Mouse (Mus musculus): ENCODE measurements around the gene Slc7a1. TPM values are rescaled to one million over a fixed set of nuclear protein-coding genes. Genes with fewer than 3 reads are reported as not detected.

Slc7a1 gene
- polyA plus RNA-seq, 1 experiment from 2014 or later, result 5.8 TPM

DNA sequence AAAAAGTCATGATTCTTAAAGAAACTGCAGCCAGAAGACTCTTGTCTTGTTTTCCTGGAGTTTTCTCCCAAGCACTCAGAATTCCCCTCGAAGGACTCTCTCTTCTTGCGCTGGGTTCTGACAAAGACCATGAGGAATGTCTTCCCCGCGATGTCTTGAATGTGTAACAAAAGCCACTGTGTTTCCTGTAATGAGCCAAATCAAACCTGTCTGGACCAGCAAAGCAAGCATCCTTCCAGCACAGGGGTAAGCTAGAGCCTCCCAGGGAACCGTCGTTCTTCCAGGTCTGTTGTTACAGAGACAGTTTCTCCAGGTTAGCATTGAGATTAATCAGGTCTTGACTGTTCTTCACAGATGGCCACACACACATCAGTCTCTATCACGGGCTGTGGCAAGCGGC lies 121.5 kb downstream of the Slc7a1 start:
- WGBS, result 84% methylated on average over 8 of the region's 8 CpGs
- Histone ChIP-seq H3K9me3 (ENCODE audit: low read length) (no peaks in the 10 kb centered on the region), H3K27ac (ENCODE audit: low read length) (no peak overlapping the region), H3K4me3 (ENCODE audit: low read depth, low read length) (no peak overlapping the region), H3K4me2 (replicated peaks; ENCODE audit: low read depth, low read length) (no peak overlapping the region), H3K36me3 (ENCODE audit: insufficient read depth, low read length) (no peaks in the 10 kb centered on the region), H3K9ac (replicated peaks; ENCODE audit: low read depth) (no peak overlapping the region), H3K27me3 (replicated peaks; ENCODE audit: insufficient read depth, low read length) (no peaks in the 10 kb centered on the region), H3K4me1 (ENCODE audit: insufficient read depth, low read depth, low read length) (no peaks in the 10 kb centered on the region)
- ATAC-seq, result no peak
- TF ChIP-seq CTCF (IDR thresholded peaks at IDR 0.05) (no peak), EP300 (IDR thresholded peaks at IDR 0.05) (no peak)
- DNase-seq (ENCODE audit: low spot score), result no peak

Other genes with a start within 250 kb of the Slc7a1 start
- 161 and 165 TPM in 2 replicates for gene Ubl3, start 152.9 kb upstream of the Slc7a1 start, polyA plus RNA-seq (2015; fragmentation: Nextera tagmentation; extraction: Ambion mirVana)